Mouse (Mus musculus): ENCODE results near the gene Pafah1b2. TPM values are rescaled to one million over a fixed set of nuclear protein-coding genes. Genes with fewer than 3 reads are reported as not detected.

Pafah1b2 gene
- polyA plus RNA-seq, 1 experiment from 2014 or later, result 65.7 TPM

DNA sequence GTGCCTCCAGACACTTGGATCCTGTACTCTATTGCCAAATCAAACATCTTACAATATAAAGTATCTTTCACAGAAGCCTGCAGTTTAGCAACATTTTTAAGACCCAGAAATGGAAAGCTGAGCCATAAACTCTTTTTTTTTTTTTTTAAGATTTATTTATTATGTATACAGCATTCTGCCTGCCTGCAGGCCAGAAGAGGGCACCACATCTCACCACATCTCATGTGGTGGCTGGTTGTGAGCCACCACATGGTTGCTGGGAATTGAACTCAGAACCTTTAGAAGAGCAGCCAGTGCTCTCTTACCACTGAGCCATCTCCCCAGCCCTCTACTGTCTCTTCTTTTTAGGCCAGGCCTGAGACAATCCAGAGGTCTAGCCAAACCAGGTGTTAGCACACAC is 31.2 kb downstream of the Pafah1b2 start:
- no peaks in the 10 kb centered on the region for H3K9me3 ChIP-seq (replicated peaks)
- H3K4me3 ChIP-seq (replicated peaks), result no peak overlapping the region
- no peaks in the 10 kb centered on the region for H3K27me3 ChIP-seq
- peak overlapping the region; percentile 2; the same call in 1 of the 2 replicates for H3K4me2 ChIP-seq
- H3K9ac ChIP-seq, result no peak overlapping the region
- peaks cover 32% of the 10 kb centered on the region for H3K36me3 ChIP-seq (replicated peaks)
- peak overlapping the region; percentile 14; the same call in 1 of the 2 replicates for H3K27ac ChIP-seq (replicated peaks)
- no peak for ATAC-seq (ENCODE audit: insufficient read depth)
- H3K4me1 ChIP-seq (replicated peaks), result peaks cover 69% of the 10 kb centered on the region

DNA sequence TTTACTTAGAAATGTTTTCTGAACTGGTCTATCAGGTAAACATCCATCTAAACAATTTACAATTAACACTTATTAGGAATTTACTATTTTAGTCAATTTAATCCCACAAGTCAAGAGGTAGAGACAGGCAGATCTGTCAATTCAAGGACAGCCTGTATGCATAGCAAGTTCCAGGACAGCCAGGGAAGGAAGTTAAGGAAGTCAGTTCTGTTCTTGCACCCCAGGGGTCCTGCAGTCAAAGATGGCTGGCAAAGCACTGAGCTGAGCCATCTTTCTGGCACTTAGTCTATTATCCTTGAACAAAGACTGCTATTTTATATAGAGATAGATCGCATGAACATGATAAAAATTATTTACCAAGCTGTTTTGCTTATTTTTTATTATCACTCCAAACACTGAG is 31.9 kb downstream of the Pafah1b2 start:
- no peak for ATAC-seq (ENCODE audit: insufficient read depth)
- no peak overlapping the region for H3K27ac ChIP-seq (replicated peaks)
- peak overlapping the region; percentile 25; the same call in 1 of the 2 replicates for H3K4me2 ChIP-seq
- no peaks in the 10 kb centered on the region for H3K9me3 ChIP-seq (replicated peaks)
- no peak overlapping the region for H3K9ac ChIP-seq
- H3K4me1 ChIP-seq (replicated peaks), result peaks cover 63% of the 10 kb centered on the region
- WGBS (ENCODE audit: insufficient replicate concordance), result 89% methylated on average over 1 of the region's 1 CpGs
- H3K27me3 ChIP-seq, result no peaks in the 10 kb centered on the region
- H3K4me3 ChIP-seq (replicated peaks), result no peak overlapping the region
- peaks cover 39% of the 10 kb centered on the region for H3K36me3 ChIP-seq (replicated peaks)

DNA sequence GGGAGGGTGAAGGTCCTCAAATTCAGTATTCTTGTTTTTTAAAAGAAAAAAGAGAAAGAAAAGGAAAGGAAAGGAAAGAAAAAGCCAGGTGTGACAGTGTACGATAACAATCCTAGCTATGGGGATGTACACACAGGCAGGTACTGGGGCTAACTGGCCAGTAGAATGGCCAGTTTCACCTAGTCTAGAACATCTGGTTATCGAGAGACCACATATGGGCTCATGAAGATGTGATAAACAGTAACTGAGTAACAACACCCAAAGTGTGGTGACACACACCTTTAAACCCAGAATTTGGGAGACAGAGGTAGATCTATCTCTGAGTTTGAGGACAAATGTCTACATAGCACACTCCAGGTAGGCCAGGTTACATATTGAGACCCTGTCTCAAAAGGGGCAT is 32.7 kb downstream of the Pafah1b2 start:
- WGBS (ENCODE audit: insufficient replicate concordance), result 65% methylated on average over 2 of the region's 2 CpGs
- H3K4me2 ChIP-seq, result peak overlapping the region; percentile 42

DNA sequence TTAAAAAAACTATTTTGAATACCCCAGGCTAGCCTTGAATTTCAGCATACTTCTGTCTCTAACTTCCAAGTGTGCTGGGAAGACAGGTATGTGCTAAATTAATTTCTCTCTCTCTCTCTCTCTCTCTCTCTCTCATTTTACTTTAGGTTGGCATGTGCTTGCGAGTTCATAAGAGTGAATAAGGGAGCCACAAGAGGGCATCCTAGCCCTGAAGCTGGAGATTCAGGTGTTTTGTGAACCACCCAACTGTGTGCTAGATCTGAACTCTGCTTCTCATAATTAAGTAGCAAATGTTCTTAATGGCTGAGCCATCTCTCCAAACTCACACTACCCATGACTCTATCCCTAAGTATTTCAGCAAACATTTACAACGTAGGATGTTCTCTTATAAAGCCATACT is 35.6 kb downstream of the Pafah1b2 start:
- H3K27ac ChIP-seq (replicated peaks), result no peak overlapping the region
- H3K27me3 ChIP-seq, result no peaks in the 10 kb centered on the region
- H3K36me3 ChIP-seq (replicated peaks), result peaks cover 68% of the 10 kb centered on the region
- H3K4me1 ChIP-seq (replicated peaks), result peaks cover 39% of the 10 kb centered on the region
- H3K9ac ChIP-seq, result no peak overlapping the region
- H3K4me3 ChIP-seq (replicated peaks), result no peak overlapping the region
- no peak for ATAC-seq (ENCODE audit: insufficient read depth)
- WGBS (ENCODE audit: insufficient replicate concordance), result 78% methylated on average over 2 of the region's 2 CpGs
- no peak overlapping the region for H3K4me2 ChIP-seq
- H3K9me3 ChIP-seq (replicated peaks), result no peaks in the 10 kb centered on the region

More for the DNA sequence above, 32.7 kb downstream of the Pafah1b2 start:
- Histone ChIP-seq H3K4me3 (replicated peaks) (no peak overlapping the region), H3K9me3 (replicated peaks) (no peaks in the 10 kb centered on the region), H3K27ac (replicated peaks) (peak overlapping the region; percentile 34), H3K4me1 (replicated peaks) (peaks cover 58% of the 10 kb centered on the region), H3K9ac (no peak overlapping the region; the same call in 1 of the 2 replicates), H3K27me3 (no peaks in the 10 kb centered on the region), H3K36me3 (replicated peaks) (peaks cover 46% of the 10 kb centered on the region)
- ATAC-seq (ENCODE audit: insufficient read depth), result peak; percentile 56

DNA sequence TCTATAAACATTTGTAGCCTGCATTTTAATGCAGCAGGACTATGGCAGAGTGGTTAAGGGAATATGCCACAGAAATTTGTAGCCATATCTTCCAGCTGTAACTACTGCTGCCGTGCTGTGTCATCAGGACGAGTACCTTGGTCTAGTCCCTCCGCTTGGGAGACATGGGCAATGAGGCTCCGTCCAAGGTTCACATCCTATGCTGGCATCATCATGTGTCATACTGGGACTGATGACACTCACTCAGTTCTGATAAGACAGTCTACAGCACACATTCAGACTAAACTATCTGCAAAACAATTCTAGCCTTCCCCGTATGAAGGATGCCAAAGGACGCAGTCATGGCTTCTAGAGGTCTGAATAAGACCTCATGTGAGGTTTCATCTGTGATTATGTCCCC is 48.9 kb downstream of the Pafah1b2 start:
- no peak overlapping the region for H3K4me3 ChIP-seq (replicated peaks)
- H3K27me3 ChIP-seq, result no peaks in the 10 kb centered on the region
- peaks cover 75% of the 10 kb centered on the region for H3K36me3 ChIP-seq (replicated peaks)
- no peak overlapping the region for H3K27ac ChIP-seq (replicated peaks)
- no peaks in the 10 kb centered on the region for H3K9me3 ChIP-seq (replicated peaks)
- WGBS (ENCODE audit: insufficient replicate concordance), result 87% methylated on average over 6 of the region's 6 CpGs
- peaks cover 5% of the 10 kb centered on the region for H3K4me1 ChIP-seq (replicated peaks)
- no peak for ATAC-seq (ENCODE audit: insufficient read depth)
- H3K9ac ChIP-seq, result no peak overlapping the region
- no peak overlapping the region for H3K4me2 ChIP-seq

DNA sequence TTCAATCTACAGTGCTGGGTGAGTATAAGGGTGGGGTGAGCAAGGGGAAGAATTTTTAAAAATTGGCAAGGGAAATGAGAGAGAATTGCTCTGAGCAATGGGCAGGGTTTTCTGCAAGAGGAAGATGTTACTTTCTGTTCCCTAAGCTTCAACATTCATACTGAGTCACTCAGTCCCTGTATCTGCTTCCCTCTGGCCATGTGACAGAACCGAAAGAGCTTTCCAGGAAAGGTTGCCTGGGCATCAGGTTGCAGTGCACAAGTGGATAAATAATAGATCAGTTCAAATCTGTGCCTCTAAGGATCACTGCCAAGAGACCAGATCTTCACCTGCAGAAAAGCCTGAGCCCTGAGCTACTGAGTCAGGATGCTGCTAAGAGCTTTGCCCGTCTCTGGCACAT is 50.6 kb downstream of the Pafah1b2 start:
- Histone ChIP-seq H3K36me3 (replicated peaks) (peaks cover 60% of the 10 kb centered on the region), H3K9me3 (replicated peaks) (no peaks in the 10 kb centered on the region)
- 64% methylated on average over 2 of the region's 2 CpGs for WGBS (ENCODE audit: insufficient replicate concordance)

DNA sequence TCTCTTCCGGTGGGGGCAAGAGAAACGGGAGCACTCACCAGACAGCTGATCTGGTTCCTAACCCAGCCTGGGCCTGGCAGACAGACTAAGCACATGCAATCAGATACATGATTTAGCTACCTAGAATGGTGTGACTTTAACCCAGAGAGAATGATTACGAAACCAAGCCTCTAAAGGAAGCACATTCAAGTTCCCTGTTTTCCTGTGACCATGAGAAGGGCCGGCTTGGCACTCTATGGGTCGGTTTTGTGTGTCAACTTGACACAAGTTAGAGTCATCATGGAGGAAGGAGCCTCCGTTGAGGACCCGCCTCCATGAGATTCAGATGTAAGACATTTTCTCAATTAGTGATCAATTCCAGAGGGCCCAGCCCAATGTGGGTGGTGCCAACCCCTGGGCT is 52.8 kb downstream of the Pafah1b2 start:
- no peak overlapping the region for H3K4me2 ChIP-seq
- no peaks in the 10 kb centered on the region for H3K9me3 ChIP-seq (replicated peaks)
- H3K27me3 ChIP-seq, result no peaks in the 10 kb centered on the region
- whole genome bisulfite sequencing (ENCODE audit: insufficient replicate concordance), result 51% methylated on average over 7 of the region's 7 CpGs
- H3K9ac ChIP-seq, result no peak overlapping the region
- H3K4me3 ChIP-seq (replicated peaks), result no peak overlapping the region
- H3K27ac ChIP-seq (replicated peaks), result no peak overlapping the region; the same call in 1 of the 2 replicates
- H3K4me1 ChIP-seq (replicated peaks), result peaks cover 19% of the 10 kb centered on the region
- H3K36me3 ChIP-seq (replicated peaks), result peaks cover 39% of the 10 kb centered on the region
- ATAC-seq (ENCODE audit: insufficient read depth), result no peak

More for the DNA sequence above, 50.6 kb downstream of the Pafah1b2 start:
- no peak overlapping the region for H3K9ac ChIP-seq
- 0 out of 2 replicates have a peak, but pooled peaks have one; percentile 13 for ATAC-seq (ENCODE audit: insufficient read depth)
- H3K27me3 ChIP-seq, result no peaks in the 10 kb centered on the region
- peaks cover 5% of the 10 kb centered on the region for H3K4me1 ChIP-seq (replicated peaks)
- H3K4me3 ChIP-seq (replicated peaks), result no peak overlapping the region
- H3K27ac ChIP-seq (replicated peaks), result no peak overlapping the region
- H3K4me2 ChIP-seq, result no peak overlapping the region

DNA sequence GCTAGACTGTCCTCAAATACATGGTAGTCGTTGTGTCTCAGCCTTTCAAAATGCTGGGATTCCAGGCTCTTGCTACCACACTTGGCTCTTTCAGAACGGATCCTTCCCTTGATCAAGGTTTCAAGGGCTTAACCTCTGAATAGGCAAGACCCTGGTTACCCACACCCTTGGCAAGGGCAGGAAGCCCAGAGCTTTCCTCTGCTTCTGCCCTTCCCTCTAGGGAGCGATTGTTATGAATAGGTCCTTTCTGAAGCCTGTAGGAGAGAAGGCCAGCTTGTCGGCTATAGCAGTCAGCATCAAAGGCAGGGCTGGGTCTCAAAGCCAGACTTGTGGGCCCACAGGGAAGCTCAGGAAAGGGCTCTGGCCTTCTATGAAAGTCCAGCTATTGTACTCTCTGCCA is 53.6 kb downstream of the Pafah1b2 start:
- H3K36me3 ChIP-seq (replicated peaks), result peaks cover 31% of the 10 kb centered on the region
- no peak for ATAC-seq (ENCODE audit: insufficient read depth)
- H3K9ac ChIP-seq, result no peak overlapping the region
- H3K9me3 ChIP-seq (replicated peaks), result no peaks in the 10 kb centered on the region
- no peaks in the 10 kb centered on the region for H3K27me3 ChIP-seq
- no peak overlapping the region for H3K27ac ChIP-seq (replicated peaks)
- H3K4me2 ChIP-seq, result no peak overlapping the region
- peaks cover 26% of the 10 kb centered on the region for H3K4me1 ChIP-seq (replicated peaks)
- WGBS (ENCODE audit: insufficient replicate concordance), result 80% methylated on average over 4 of the region's 4 CpGs
- no peak overlapping the region for H3K4me3 ChIP-seq (replicated peaks)

DNA sequence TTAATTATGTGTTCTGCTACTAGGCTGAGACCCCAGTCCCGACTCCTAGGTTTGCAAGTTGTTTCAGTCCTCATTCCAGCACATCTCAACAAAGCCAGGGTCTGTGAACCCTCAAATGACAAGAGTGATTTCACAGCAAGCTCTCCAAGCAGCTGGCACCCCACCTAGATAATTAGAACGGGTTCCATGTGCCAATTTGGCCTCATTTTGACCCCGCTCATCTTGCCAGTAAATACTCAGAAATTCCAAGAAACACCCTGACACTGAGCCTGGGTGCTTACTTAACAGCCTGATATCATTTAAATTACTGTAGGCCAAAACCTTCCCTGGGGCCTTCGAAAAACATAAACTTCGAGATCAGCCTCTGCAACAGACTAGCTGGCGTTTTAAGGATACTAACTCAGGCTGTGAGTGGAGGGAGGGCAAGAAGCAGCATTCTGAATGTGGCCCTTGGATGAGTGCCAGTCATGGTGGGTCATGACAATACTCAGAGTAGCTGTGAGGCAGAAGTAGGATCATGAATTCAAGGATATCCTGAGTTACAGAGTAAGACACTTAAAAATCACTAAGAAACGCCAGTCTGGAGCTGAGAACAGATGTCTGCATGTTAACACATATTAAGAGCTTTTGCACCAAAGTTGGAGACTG is 54.3 kb downstream of the Pafah1b2 start:
- WGBS (ENCODE audit: insufficient replicate concordance), result 65% methylated on average over 7 of the region's 7 CpGs

DNA sequence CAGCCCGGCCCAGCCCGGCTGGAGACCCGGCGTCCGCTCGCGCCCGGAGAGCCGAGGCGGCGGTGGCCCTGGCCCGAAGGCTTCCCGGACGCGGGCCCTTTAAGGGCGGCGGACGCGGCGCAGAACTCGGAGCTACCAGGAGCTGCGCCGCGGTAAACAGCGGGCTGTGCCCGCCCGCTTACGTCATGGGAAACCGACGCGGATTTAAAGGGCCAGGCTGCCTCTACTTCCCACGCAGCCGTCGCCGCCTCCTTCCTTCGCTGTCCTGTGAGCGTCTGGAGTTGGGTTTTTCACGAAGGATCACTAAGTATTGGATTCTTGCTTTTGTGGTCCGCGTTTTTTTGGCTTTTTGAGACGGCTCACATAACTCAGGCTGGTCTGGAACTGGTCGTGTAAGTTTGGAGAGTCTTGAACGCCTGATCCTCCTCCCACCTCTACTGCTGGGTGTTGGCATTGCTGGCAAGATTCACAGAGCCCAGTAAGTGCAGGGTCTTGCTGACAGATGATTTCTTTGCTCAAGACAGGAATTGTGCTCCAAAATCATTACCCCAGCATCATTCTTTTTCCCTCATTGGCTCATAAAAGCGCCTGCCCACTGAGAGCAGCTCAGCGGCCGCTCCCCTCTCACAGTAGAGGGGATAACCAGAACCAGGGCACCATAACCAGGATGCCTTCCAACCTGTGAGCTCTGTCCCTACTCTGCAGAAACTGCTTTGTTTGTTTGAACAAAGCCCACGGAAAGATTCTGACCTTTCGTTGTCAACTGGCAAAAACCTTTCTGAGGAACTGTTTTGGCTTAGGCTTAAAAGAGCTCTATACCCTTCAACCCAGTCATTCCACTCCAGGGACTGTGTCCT is 57.2 kb downstream of the Pafah1b2 start, which contains the start of gene Sidt2:
Gene Sidt2 (minus strand): TSS at position 152 of the 857 bp plus-strand sequence.
- ATAC-seq (ENCODE audit: insufficient read depth), result peak; percentile 94
- peak within 1 kb of the TSS; percentile 93 for H3K4me2 ChIP-seq
- H3K27me3 ChIP-seq, result no peaks in the 10 kb centered on the region
- H3K27ac ChIP-seq (replicated peaks), result peak within 1 kb of the TSS; percentile 94
- H3K36me3 ChIP-seq (replicated peaks), result peaks cover 28% of the 10 kb centered on the region
- no peaks in the 10 kb centered on the region for H3K9me3 ChIP-seq (replicated peaks)
- peak within 1 kb of the TSS; percentile 91 for H3K4me3 ChIP-seq (replicated peaks)
- peak within 1 kb of the TSS; percentile 94 for H3K9ac ChIP-seq
- WGBS (ENCODE audit: insufficient replicate concordance), result 2% methylated on average over 48 of the region's 48 CpGs
- H3K4me1 ChIP-seq (replicated peaks), result peaks cover 38% of the 10 kb centered on the region

More for the DNA sequence above, 54.3 kb downstream of the Pafah1b2 start:
- no peak overlapping the region for H3K9ac ChIP-seq
- H3K9me3 ChIP-seq (replicated peaks), result no peaks in the 10 kb centered on the region
- H3K36me3 ChIP-seq (replicated peaks), result peaks cover 25% of the 10 kb centered on the region
- no peak for ATAC-seq (ENCODE audit: insufficient read depth)
- H3K4me3 ChIP-seq (replicated peaks), result no peak overlapping the region
- peaks cover 33% of the 10 kb centered on the region for H3K4me1 ChIP-seq (replicated peaks)
- H3K4me2 ChIP-seq, result no peak overlapping the region
- H3K27me3 ChIP-seq, result no peaks in the 10 kb centered on the region
- H3K27ac ChIP-seq (replicated peaks), result no peak overlapping the region

Measured in liver, embryonic 15.5 days (tissue).